Mouse (Mus musculus): ENCODE results near the gene Tgfbr3l.
"Not testable (repeated sequence)": the region's sequence is repeated elsewhere in the genome, so short reads cannot be mapped to it uniquely, and the experiment has no call there.

Gene Tgfbr3l

DNA sequence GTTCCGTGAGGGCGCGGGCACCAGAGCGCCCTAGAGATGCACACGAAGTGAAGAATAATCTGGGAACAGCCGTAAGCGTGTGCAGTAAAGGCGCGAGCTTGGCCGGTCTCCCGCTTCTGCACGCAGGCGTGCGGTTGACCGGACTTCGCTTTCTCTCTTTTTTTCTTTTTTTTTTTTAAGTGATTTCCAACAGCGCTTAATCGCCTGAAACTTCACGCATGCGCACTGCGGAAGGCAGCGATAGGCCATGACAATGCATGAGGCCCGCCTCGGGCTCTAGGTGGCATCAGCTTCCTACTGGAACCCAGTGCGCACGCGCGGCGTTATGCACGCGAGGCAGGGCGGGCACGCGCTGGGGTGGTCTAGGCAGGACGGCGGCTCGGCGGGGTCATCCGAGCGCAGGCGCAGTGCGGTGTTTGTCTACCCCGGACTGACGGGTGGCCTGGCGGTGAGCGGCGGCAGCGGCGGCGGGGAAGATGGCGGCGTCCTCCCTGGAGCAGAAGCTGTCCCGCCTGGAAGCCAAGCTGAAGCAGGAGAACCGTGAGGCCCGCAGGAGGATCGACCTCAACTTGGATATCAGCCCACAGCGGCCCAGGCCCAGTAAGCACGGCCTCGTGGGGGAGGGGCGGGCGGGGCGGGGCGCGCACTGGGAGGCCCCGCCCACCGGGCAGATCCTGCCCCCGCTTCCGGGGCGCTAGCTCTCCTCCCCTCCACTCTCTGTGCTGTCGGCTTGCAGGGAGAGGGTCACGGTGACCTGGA is 9.4 kb upstream of the Tgfbr3l start, which contains the start of the genes Map2k7 and Gm49320:
Gene Map2k7, plus strand, starts transcription at position 307 of the 759 bp plus-strand sequence.
Gene Gm49320, plus strand, starts transcription at position 432 of the 759 bp plus-strand sequence.
- peak; percentile 100 for DNase-seq

DNA sequence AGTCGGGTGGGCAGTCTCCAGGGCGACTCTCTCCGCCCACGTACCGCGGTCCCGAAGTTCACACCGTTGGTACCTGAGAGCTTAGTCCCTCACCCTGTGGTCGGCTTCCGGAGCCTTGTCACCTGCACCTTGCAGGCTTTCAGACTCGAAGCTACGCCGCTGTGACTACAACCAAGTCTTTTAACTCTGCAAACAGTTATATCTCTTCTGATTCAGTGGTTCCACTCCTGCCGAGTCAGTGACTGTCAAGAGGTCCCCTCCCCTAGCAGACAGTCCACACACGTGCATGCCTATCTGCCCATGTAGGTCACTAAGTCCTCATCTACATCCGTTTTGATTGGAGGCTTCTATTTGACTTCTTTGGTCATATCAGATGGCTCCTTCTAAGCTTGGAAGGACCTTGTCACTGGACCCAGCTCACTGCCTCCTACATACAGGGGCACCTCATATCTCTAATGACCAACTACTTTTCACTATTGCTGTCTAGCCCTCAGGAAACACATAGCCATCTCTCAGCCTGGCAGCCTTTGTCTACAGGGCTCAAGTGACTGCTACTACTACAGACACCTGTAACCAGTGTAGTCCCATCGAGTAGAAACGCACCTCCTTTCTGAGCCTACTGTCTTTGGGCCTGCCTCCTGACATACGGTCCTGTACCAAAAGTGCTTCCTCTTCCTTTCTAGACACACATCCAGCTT is 8.7 kb upstream of the Tgfbr3l start:
- no peak for DNase-seq

- DNase-seq = no peak
These were observed 3.0 kb upstream of the Tgfbr3l start for GRCm38 (mm10) chr8:4245061-4245460.

DNA sequence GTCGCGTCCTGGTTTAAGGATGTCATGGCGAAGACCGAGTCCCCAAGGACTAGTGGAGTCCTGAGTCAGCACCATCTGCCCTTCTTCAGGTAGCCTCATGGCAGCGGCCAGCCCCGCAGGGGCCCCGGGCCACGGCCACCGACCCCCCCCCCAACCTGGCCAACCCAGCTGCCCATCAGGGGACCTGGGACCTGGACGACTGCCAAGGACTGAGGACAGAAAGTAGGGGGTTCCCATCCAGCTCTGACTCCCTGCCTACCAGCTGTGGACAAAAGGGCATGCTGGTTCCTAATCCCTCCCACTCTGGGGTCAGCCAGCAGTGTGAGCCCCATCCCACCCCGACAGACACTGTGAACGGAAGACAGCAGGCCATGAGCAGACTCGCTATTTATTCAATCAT is 2.3 kb upstream of the Tgfbr3l start:
- no peak for DNase-seq

- no peak for DNase-seq
These were observed 773 bp upstream of the Tgfbr3l start for GRCm38 (mm10) chr8:4247241-4247640.

- DNase-seq = no peak
These were observed 1.2 kb downstream of the Tgfbr3l start for GRCm38 (mm10) chr8:4249213-4249612.

DNA sequence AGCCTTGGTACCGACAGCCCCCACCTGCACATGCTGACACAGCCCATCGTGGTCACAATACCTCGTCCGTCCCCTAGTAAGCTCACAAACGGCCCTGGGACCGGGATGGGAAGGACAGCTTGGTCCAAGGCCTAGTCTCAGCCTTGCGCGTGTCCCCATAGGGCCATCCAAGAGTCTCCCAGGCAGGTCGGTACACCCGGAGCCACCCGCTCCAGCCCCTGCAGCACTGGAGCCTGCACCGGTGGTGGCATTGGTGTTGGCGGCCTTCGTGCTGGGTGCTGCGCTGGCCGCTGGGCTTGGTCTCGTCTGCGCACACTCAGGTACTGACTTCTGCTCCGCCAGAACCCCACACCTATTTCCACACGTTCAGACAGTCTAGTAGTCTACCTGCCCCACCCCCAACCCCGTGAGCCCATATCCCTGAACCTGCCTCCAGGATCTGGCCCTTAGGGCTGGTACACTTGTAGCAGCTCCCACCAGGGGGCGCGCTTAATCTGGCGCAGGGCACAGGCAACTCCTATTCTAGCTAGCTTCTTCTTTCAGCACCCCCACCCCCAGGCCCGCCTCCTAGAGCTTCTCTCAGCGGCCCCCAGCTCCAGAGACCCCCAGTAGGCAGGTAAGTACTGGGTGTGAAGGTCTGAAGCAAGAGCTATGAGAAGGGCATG is 2.4 kb downstream of the Tgfbr3l start:
- DNase-seq = peak; percentile 75

DNA sequence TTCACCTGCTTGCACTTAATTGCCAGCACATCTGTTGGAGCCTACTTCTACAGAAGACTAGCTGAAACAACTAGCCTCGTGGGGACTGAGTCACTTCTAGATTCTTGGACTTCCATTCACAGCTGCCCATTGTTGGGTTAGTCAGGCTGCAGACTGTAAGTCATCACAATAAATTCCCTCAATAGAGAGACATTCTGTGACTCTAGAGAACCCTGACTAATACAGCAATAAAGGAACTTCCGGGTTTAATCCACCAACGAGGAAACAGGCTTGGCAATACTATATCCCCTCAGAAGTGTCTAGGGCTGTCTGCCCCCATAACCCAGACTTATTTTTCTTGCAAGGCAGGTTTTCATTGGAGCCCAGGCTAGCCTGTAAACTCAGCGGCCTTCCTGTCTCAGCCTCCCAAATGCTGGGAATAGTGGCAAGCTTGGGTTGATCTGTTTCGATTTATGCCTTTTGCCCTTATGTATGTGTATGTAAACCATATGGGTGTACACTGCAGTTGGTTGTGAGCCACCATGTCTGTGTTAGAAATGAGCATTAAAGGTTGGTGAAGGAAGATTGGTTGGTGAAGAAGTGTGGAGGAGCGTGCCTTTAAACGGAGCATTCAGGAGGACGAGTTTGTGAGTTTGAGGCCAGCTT is 4.2 kb downstream of the Tgfbr3l start:
- DNase-seq = no peak

DNA sequence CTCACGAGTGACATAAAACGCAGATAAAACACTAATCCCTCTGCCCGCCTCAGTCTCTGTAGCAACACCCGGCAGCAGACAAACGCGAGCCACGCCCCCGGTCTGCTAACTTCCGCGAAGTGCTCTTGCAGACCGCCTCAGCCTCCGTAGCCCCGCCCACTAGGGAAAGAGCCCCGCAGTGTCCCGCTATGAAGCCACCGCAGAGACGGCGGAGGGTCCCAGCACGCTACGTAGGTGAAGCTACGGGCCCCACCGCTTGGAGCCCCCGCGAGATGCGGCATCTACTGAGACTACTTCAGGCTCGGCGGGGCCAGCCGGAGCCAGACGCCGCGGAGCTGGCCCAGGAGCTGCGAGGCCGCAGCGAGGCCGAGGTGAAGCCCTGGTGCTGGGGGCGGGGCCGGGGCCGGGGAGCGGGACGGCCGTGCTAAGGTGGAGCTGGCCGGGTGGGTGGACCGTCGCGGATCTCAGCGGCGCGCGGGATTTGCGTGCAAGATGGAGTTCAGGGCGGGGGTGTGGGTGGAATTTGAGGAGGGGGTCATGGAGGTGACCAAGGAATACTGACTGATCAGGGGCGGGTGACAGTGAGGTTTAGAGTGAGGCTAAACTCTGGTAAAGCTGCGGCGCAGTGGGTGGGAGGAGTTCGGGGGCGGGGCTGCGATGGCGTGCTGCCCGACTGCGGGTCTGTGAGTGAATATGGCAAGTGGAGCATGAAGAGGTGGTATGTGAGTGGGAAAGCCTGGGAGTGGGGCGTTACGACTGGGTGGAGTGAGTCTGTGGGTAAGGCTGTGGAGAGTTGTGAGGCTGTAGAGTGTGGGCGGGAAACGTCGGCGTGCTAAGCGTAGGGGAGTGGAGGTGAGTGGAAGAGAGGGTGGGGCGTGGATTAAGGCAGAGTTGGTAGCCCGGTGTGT is 5.2 kb downstream of the Tgfbr3l start, which contains the start of gene Snapc2:
Gene Snapc2, plus strand, starts transcription at position 147 of the 908 bp plus-strand sequence.
- DNase-seq = peak; percentile 94

GRCm38 (mm10) chr8:4254001-4254400 is 6.0 kb downstream of the Tgfbr3l start:
- DNase-seq = peak; percentile 83

DNA sequence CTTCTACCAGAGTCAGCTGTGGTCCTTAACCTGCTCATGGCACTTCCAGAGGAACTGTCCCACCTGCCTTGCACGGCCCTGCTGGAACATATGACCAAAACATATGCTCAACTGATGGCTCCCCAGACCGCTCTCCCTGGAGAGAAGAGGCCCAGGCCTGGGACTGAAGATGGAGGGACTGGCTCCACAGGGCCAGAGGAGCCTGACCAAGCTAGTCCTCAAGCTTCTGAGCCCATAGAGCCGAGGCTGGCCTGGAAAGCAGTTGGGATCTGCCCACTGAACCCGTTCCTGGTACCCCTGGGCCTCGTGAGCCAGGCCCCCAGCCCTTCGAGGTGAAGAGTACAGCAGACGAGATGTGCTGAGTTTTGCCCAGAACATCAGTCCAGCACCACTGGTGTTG is 7.5 kb downstream of the Tgfbr3l start:
- not testable (repeated sequence) for DNase-seq

DNA sequence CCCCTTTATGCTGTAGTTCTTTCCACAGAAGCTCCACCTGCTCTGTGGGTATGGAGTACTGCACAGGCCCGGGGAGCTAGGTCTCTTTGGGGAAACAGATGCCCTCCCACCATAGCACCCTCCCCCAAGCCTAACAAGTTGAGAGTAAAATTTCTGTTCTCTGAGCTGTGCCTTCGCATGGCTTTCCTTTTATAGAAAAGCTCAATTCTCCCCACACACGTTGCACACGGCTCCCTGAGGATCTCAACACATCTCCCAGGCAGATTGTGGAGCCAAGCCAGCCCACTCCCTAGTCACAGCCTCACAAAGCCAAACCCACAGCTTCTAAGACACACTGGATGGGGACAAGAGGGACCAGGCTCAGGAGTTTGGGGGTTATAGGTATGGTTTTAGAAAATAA is 8.9 kb downstream of the Tgfbr3l start:
- no peak for DNase-seq

DNA sequence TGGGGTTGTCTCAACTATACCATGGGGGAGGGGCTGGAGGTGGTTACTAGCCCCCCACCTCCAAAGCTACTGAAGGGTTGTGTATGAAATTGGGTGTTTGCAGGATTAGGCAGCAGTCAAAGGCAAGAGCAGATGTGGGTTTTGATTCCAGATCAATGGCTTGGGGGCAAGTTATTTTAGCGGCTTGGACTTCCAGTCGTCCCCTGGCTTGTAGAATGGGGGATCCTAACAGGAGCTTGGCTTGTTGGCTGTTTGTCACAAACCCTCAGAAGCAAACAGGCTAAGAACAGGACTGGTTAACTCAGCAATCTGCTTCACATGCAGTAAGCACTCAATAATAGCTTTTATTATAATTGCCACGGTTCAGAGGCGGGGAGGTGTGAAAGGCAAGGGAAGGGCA is 9.3 kb downstream of the Tgfbr3l start:
- DNase-seq = no peak

DNA sequence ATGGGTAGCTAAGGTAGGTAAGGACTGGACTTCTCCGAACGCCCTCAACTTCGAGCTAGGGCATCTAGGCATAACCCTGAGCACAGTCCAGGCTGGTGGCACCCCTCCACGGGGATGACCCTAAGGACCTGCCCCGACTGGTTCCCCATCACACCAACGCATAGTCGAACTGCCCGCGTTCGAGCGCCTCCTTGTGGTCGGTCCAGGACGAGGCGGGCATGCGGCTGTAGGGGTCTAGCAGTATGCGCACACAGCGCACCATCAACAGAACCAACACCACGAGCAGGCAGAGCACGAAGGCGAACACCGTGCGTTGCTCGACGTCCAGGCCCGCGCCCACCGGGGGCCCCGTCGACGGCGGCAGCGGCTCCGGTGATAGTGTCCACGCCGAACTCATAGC is 10.2 kb downstream of the Tgfbr3l start:
- peak; percentile 54 for DNase-seq

- DNase-seq = peak; percentile 43
These were observed 10.7 kb downstream of the Tgfbr3l start for GRCm38 (mm10) chr8:4258678-4259077.

DNA sequence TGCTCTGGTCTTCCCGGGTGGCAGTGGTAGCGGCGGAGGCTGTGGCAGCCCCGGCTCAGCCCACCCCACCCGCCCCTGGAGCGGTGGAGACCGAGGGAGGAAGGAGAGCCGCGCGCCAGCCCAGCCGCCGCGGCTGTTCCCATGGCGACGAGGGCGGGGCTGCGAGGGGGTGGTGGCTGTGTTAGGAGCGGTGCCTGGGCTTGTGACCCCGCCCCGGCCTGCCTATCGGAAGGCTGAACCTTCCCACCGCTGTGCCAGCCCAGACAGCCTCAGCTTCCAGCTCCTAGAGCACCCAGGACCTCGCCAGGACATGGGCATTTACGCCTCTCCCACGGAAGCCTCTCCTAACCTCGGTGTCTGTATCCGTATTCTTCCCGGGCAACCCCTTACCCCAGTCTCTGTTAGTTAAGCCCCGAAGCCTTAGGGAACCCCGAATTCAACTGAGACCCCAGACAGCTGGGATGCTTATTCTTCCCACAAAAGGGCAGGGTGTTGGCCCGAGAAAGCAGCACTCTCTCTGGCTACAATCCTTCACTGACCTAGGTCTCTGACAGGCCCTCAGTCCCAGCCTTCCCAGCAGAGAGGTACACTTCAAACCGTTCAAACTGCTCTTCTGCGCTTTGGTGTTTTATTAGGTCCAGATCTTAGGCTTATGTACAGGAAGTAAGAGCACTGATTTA is 11.3 kb downstream of the Tgfbr3l start, which contains the start of gene Ctxn1:
Gene Ctxn1, minus strand, starts transcription at position 150 of the 680 bp plus-strand sequence.
- DNase-seq = peak; percentile 93

DNA sequence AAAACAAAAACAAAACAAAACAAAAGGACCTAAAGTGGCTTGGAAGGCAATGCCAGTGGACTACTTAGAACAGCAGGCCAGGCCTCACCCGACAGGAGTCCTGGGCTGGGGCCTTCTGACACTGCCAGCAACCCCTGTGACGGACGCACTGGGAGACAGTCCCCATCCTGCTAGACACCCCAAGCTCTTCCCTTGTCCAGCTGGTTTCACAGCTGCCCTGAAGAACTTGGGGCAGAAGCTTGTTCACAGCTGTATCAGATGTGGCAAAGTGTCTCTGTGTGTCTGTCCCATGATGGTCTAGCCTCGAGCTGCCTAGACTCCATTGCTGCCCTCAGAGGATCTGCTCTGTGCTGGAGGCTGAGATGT is 11.8 kb downstream of the Tgfbr3l start:
- no peak for DNase-seq

- DNase-seq = no peak
These were observed 15.2 kb downstream of the Tgfbr3l start for GRCm38 (mm10) chr8:4263105-4263791.

DNA sequence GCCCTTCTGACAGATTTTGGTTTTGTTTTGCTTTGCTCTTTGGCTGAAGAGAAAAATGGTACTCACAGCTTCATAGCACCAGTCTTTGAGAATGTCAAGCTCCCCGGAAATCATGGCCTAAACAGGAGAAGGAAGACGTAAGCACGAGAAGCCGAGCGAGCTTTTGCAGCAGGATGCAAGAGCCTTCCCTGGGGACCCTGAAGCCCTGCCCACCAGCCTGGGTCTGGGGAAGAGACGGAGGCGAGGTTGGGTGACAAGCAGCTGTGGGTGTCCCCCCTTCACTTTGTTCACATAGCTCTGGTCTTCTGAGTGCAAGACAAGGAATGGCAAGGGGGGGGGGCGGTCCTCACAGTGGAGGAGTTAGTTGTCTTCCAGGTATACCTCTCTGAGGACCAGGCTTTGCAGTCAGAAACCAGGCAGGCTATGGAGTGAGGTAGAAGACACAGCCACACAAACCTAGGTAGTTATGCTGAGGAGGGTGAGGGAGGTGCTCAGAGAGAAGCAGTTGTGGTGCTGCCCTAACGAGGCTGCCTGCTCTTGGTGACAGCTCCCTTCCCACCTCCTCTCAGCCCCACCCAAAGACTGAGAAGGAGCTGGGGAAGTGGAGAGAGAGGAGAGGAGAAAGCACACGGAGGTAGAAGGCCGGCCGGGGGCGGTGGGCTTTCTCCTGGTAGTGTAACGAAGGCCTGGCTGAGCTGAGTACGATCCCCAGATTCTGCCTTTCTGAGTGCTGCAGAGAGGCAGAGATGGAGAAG is 17.3 kb downstream of the Tgfbr3l start:
- DNase-seq = no peak

DNA sequence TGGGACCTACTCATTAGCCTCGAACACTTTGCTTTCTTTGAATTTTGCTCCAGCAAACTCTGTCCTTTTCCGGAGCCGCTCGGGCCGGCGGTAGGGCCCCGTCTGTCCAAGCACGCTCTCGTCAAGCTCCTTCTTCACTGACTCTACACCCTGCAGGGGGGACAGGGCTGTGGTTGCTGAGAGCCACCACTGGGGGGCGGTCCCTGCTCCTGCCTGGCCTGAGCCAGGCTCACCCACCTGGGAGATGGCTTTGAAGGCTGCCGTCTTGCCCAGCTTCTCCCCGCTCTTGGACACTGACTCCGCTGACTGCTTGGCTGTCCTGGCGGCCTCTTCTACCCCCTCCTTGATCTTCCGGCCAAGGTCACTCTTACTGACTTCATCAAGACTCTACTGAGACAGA is 19.6 kb downstream of the Tgfbr3l start:
- no peak for DNase-seq

All from kidney, adult 11 months (tissue).